Mouse (Mus musculus): ENCODE measurements around the gene Obscn.
"Not testable (repeated sequence)": the region's sequence is repeated elsewhere in the genome, so short reads cannot be mapped to it uniquely, and the experiment has no call there.

The Obscn gene

DNA sequence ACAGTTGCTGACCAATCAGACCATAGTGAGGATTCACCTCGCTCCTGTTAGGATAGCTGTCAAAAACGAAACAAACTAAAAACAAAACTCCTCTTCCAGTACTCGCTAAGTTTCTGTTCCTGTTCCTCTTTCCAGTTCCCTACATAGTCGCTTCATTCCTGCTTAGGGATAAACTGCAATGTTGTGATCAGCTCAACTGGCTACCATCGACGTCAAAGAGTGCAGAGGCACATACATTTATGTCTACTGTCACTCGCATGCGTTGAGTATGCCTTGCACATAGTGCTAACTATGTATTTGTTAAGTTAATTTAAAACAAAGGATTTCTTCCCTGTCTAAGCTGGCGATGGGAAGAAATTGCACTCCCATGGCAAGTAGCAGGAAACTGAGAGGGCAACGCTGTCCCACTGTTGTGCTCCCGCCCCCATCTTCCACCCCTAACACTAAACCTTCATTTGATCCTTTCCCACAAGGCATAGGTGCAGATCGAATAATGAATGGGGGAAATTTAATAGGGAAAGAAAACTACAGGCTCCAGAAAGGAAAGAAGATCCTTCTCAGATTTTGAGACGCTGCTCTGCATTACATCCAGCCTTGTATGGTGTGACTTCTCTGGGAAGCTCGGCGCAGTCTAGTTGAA is 176.9 kb downstream of the Obscn start:
- no peak for DNase-seq

GRCm38 (mm10) chr11:58958536-58958935 is 177.7 kb downstream of the Obscn start:
- no peak for DNase-seq

- no peak for DNase-seq
These were observed 178.8 kb downstream of the Obscn start for GRCm38 (mm10) chr11:58957226-58957914.

DNA sequence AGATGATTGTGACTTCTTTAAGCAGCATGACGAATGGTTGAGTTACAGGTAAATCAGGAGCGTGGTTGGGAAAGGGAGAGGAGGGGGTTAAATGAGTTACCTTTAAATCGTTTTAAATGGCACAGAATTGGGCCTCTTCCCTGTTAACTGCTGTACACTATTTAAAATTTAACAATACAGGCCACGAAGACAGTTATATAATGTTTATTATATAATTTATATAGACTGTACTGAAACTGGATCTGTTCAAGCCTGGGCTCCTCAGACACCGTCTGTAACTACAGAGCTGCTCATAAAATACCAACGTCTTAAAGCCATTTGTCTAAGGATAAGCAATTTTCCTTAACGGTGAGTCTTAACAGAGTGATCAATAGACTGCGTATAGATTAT is 180.3 kb downstream of the Obscn start:
- DNase-seq, result no peak

DNA sequence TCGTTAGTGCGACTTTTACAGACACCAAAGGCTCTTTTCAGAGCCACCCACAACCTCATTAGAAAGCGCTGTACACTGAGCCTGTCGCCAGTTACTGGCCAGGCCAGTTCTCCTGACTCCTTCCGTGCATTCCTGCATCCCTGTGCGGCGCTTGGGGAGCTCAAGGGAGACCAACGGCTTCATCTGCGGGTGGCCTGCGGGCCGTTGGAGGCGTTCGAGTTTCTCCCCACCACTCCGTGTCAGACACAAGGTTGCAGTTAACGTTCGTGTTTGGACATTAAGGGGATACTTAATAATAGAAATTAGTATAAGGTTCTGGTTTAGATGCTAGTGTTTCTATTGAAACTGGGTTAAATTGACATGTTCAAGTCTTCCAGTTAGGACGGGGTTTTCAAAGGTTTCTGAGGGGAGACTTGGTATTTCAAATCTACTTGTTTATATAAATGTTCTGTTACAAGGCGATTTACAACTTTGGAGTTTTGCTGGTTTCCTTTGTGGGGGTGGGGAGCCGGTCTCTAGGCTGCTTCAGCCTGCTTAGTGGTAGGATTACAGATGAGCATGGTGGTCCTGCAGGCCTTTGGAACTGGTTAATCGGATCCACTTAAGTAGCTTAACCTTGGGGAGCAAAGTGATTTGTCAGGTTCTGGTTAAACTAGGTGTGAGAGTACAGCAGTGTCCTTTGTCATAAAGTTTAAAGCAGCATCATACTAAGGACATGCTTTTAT is 180.9 kb downstream of the Obscn start:
- DNase-seq, result no peak

- peak; percentile 89 to 97 for DNase-seq
These were observed 181.6 kb downstream of the Obscn start, which contains the start of the genes Hist3h2a and Trim17 for GRCm38 (mm10) chr11:58954420-58955142. Hist3h2a (plus strand) TSS chr11:58954685. Trim17 (plus strand) TSS chr11:58954685.

DNA sequence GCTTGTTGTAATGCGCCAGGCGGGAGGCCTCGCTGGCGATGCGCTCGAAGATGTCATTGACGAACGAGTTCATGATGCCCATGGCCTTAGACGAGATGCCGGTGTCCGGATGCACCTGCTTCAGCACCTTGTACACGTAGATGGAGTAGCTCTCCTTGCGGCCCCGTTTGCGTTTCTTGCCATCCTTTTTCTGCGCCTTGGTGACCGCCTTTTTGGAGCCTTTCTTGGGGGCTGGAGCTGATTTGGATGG is 182.1 kb downstream of the Obscn start:
- DNase-seq, result not testable (repeated sequence)

GRCm38 (mm10) chr11:58953351-58954169 is 182.6 kb downstream of the Obscn start:
- no peak for DNase-seq

- no peak for DNase-seq
These were observed 185.0 kb downstream of the Obscn start for GRCm38 (mm10) chr11:58951210-58951609.

DNA sequence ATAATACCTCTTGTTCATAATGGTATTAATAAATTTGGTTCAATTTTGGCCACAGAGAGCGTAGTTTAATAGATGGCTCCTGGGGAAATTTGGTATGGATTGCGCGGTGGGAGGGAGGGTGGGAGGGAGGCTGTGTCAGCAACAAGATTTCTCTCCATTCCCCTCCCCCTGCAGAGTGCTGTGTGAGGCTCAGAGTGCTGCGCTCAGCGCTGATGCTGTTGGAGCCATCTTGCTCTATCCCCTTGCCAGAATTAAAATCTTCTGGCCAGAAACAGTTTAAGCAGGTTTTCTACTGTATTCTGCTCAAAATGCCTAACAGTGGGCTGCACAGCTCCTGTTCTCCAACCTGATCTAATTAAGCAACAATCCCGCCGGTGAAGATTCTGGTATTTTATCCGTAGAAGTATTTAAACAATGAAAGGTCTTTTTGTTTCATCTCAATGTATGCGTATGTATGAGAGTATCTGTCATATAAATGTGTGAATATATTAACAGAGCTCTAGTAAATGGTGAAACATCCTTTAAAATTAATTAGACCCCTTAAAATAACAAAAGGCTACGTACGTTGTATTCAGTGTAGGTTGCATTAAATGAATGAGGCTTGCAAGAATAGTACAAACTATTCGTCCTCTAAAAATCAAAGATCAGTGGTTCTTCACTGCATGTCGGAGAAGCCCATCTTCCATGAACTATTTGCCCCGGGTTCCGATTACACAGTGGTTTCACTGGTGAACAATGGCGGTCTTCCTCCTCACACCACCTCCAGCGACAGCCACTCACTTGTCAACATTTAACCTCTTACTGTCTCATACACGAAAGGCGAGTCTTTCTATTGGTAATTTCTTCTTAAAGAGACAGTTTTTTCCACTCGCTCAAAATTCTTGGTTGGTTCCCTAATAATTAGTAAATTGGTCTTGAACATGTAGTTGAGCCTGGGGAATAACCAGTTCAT is 186.4 kb downstream of the Obscn start:
- DNase-seq, result no peak

DNA sequence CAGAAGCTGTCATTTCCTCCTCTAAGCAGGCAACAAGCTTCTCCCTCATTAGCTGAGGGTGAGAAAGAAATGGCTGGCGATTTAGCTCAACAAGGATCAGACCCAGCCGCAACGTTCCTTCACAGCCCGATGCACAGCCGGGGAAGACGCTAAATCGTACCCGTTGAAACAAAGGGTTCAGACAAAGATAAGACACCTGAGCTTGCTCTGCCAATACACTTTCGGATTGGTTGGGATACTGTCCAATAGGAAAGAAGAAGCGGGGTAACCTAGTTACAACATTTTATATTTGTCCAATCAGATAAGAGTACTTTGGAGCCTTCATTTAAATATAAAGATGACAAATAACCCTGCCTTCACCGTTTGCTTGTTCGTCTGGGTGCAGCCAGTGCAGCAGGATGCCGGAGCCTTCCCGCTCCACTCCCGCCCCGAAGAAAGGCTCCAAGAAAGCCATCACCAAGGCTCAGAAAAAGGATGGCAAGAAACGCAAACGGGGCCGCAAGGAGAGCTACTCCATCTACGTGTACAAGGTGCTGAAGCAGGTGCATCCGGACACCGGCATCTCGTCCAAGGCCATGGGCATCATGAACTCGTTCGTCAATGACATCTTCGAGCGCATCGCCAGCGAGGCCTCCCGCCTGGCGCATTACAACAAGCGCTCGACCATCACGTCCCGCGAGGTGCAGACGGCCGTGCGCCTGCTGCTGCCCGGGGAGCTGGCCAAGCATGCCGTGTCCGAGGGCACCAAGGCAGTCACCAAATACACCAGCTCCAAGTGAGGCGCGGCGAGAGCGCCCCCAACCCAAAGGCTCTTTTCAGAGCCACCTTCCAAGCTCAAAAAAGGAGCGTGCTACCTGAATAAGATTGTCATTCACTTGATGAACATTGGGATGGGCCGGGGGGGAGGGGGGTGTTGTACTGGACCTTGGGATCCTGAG is 187.4 kb downstream of the Obscn start, which contains the start of gene Hist3h2ba:
Gene Hist3h2ba (plus strand): TSS at position 379 of the 938 bp plus-strand sequence.
- peak; percentile 46 to 79 for DNase-seq

DNA sequence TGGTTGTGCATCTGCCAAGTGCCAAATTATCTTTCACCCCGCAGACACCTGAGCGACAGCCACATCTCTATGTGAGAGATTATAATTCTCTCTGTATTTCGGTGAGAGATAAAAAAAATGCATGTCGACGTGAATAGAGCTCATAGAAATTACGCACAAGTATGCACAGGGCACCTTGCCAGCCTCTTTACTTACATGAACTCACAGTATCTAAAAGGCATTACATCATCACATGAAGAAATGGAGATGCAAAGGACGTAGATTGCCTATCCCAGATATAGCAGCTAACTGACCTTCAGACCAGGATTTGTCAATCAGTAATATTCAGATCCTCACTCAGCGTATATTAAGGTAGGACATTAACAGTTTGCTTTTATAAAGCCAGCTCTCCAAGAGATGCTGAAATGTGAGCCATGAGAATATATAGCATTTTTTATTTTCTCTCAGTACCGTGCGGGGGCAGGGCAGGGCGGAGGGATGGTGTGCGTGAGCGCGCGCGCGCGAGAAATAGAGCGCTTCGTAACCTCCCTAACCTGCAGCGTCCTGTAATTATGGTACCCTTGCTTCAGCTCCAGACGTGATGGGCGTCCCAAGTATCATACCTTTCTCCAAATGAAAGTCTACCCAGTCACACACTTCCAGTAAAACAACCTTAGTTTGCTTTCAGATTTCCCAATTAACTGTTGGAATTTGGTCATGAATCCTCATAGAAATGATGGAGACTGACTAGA is 188.2 kb downstream of the Obscn start:
- DNase-seq, result no peak

GRCm38 (mm10) chr11:58947306-58947705 is 188.9 kb downstream of the Obscn start:
- no peak for DNase-seq
